Comparison of ENCODE assay signal across 22 mouse cellular contexts in genomic region chr19:32868560-32868959, GRCm38 (mm10).
"Had no signal": no experiment of that assay in that cellular context is flagged by ENCODE, and none has a peak within 500 bp of the region (broad histone marks: within the 10 kb centered on the region; RNA-seq: fewer than 3 reads in every experiment).

No protein-coding gene starts in this region.

- ATAC-seq: hindbrain, embryonic 16.5 days; inflammation-experienced regulatory T-cells, adult 6 months had no signal

- H3K4me2 ChIP-seq: hindbrain, embryonic 12.5 days; hindbrain, embryonic 14.5 days; liver, embryonic 13.5 days; liver, embryonic 15.5 days had no signal

- H3K36me3 ChIP-seq: heart, embryonic 10.5 days; heart, embryonic 12.5 days; hindbrain, embryonic 10.5 days; hindbrain, embryonic 12.5 days; kidney, embryonic 15.5 days; limb, embryonic 10.5 days; limb, embryonic 12.5 days; liver, embryonic 13.5 days; liver, embryonic 15.5 days had no signal

- H3K9me3 ChIP-seq: heart, embryonic 10.5 days; hindbrain, embryonic 10.5 days; hindbrain, embryonic 12.5 days; kidney, embryonic 15.5 days; limb, embryonic 10.5 days; limb, embryonic 12.5 days; liver, embryonic 13.5 days; liver, embryonic 15.5 days had no signal

- H3K27ac ChIP-seq: heart, embryonic 10.5 days; hindbrain, embryonic 10.5 days; hindbrain, embryonic 12.5 days; hindbrain, embryonic 14.5 days; kidney, embryonic 15.5 days; kidney, postnatal 0 days; layer of hippocampus, adult 2 months; left cerebral cortex, adult 2 months; limb, embryonic 10.5 days; limb, embryonic 12.5 days; liver, embryonic 13.5 days; liver, embryonic 15.5 days had no signal

- H3K9ac ChIP-seq: heart, embryonic 12.5 days; hindbrain, embryonic 12.5 days; hindbrain, embryonic 14.5 days; kidney, embryonic 15.5 days; limb, embryonic 12.5 days; liver, embryonic 13.5 days; liver, embryonic 15.5 days; liver, postnatal 0 days had no signal

- H3K27me3 ChIP-seq: hindbrain, embryonic 12.5 days; kidney, embryonic 15.5 days; liver, embryonic 13.5 days had no signal

- DNase-seq: gastrocnemius, postnatal 14 days; heart, adult 18-20 months; heart, postnatal 10 days; heart, postnatal 4 days; kidney, postnatal 14 days; liver; liver, embryonic 13.5 days had no signal

- H3K4me3 ChIP-seq: heart, embryonic 10.5 days; heart, embryonic 12.5 days; hindbrain, embryonic 10.5 days; hindbrain, embryonic 12.5 days; kidney, embryonic 15.5 days; layer of hippocampus, adult 2 months; left cerebral cortex, adult 2 months; limb, embryonic 10.5 days; limb, embryonic 12.5 days; liver, embryonic 13.5 days; liver, embryonic 15.5 days had no signal
